Mouse (Mus musculus) bone marrow, adult 2 months (tissue): Measurements from ENCODE around the gene Mpc1. TPM values are rescaled to one million over a fixed set of nuclear protein-coding genes. Genes with fewer than 3 reads are reported as not detected.
"Not testable (repeated sequence)": the region's sequence is repeated elsewhere in the genome, so short reads cannot be mapped to it uniquely, and the experiment has no call there.

Experiments
- H3K27ac ChIP-seq: fragments of 200-500 bp; 2 replicates; pipeline ENCODE4 v1.5.1; 2012; ENCODE audit warnings: low read depth, mild to moderate bottlenecking, control low read depth, inconsistent platforms, low read length; ENCODE audit not compliant: control insufficient read depth, poor library complexity, insufficient read depth
- H3K4me1 ChIP-seq: fragments of 200-500 bp; 2 replicates; pipeline ENCODE4 v1.6.1; 2011; ENCODE audit warnings: low read length; ENCODE audit not compliant: control insufficient read depth, insufficient read depth
- H3K4me3 ChIP-seq: fragments of 200-500 bp; replicated peaks from 2 replicates; pipeline ENCODE3; 2011; ENCODE audit warnings: mild to moderate bottlenecking, low read depth, low read length, control low read depth; ENCODE audit not compliant: control insufficient read depth
- CTCF ChIP-seq: fragments of 200-500 bp; IDR thresholded peaks from 2 replicates; pipeline ENCODE4 v1.5.1; 2011; ENCODE audit warnings: low read length, control low read depth; ENCODE audit not compliant: control insufficient read depth, insufficient read depth
- POLR2A ChIP-seq: fragments of 200-500 bp; IDR thresholded peaks from 2 replicates; pipeline ENCODE4 v1.6.1; 2011; ENCODE audit warnings: low read depth, mild to moderate bottlenecking, control low read depth, low read length, borderline replicate concordance; ENCODE audit not compliant: control insufficient read depth
- WGBS: fragments of 180-500 bp; shearing (Covaris S2); methylation state at CpG from one replicate; pipeline ENCODE4 v1.1.7; 2018; 5-methylcytosine and 5-hydroxymethylcytosine counted together
- polyA plus RNA-seq: library from polyadenylated mRNA; stranded (reverse); fragments of >200 nt; gene quantifications from 2 replicates; pipeline ENCODE4 v1.2.4, GENCODE M21; 2011; ENCODE audit warnings: low replicate concordance; ENCODE audit not compliant: missing spikeins, insufficient read depth, insufficient read length

The Mpc1 gene
- polyA plus RNA-seq, 1 experiment = 40.1 TPM

- Histone ChIP-seq H3K27ac (no peak overlapping the region), H3K4me3 (no peak overlapping the region), H3K4me1 (no peaks in the 10 kb centered on the region; the same call in 1 of the 2 replicates)
- no peak for TF ChIP-seq POLR2A
- no peak for TF ChIP-seq CTCF
- WGBS = 65% methylated on average over 4 of the region's 4 CpGs
Measured at GRCm38 (mm10) chr17:8301515-8301914, 18.8 kb downstream of the Mpc1 start.

GRCm38 (mm10) chr17:8302772-8303438 is 20.2 kb downstream of the Mpc1 start:
- H3K4me1 ChIP-seq = no peaks in the 10 kb centered on the region; the same call in 1 of the 2 replicates
- 41% methylated on average over 7 of the region's 7 CpGs for WGBS
- TF ChIP-seq POLR2A (no peak), CTCF (no peak)

GRCm38 (mm10) chr17:8303671-8304070 is 21.0 kb downstream of the Mpc1 start:
- 82% methylated on average over 5 of the region's 5 CpGs for WGBS
- Histone ChIP-seq H3K4me1 (no peaks in the 10 kb centered on the region; the same call in 1 of the 2 replicates), H3K4me3 (no peak overlapping the region), H3K27ac (no peak overlapping the region)
- TF ChIP-seq POLR2A (no peak), CTCF (no peak)

More at GRCm38 (mm10) chr17:8302772-8303438, 20.2 kb downstream of the Mpc1 start:
- Histone ChIP-seq H3K27ac (no peak overlapping the region), H3K4me3 (no peak overlapping the region)

GRCm38 (mm10) chr17:8305801-8306200 is 23.1 kb downstream of the Mpc1 start:
- Histone ChIP-seq H3K27ac (no peak overlapping the region), H3K4me3 (no peak overlapping the region), H3K4me1 (no peaks in the 10 kb centered on the region; the same call in 1 of the 2 replicates)
- TF ChIP-seq CTCF = 0 out of 2 replicates have a peak, but pooled peaks have one; percentile 22
- no peak for TF ChIP-seq POLR2A
- 57% methylated on average over 3 of the region's 3 CpGs for WGBS

- peaks cover 4% of the 10 kb centered on the region for H3K4me1 ChIP-seq
- TF ChIP-seq CTCF = no peak
- TF ChIP-seq POLR2A = peak; percentile 20; the same call in 1 of the 2 replicates
- under 1% methylated on average over 54 of the region's 54 CpGs for WGBS
- H3K4me3 ChIP-seq = peak within 1 kb of the TSS; percentile 98
- H3K27ac ChIP-seq = peak within 1 kb of the TSS; percentile 83
Measured at GRCm38 (mm10) chr17:8310838-8311614, 28.3 kb downstream of the Mpc1 start, which contains the start of gene Sft2d1. Gene Sft2d1, plus strand, starts transcription at chr17:8311102.

GRCm38 (mm10) chr17:8311751-8312150 is 29.0 kb downstream of the Mpc1 start:
- H3K27ac ChIP-seq = no peak overlapping the region
- no peak for TF ChIP-seq POLR2A
- no peak for TF ChIP-seq CTCF
- H3K4me1 ChIP-seq = peaks cover 4% of the 10 kb centered on the region
- 8% methylated on average over 3 of the region's 3 CpGs for WGBS
- H3K4me3 ChIP-seq = peak overlapping the region; percentile 75

GRCm38 (mm10) chr17:8313976-8314375 is 31.3 kb downstream of the Mpc1 start:
- no peak for TF ChIP-seq CTCF
- no peak for TF ChIP-seq POLR2A
- Histone ChIP-seq H3K4me3 (no peak overlapping the region), H3K27ac (no peak overlapping the region), H3K4me1 (peaks cover 4% of the 10 kb centered on the region)
- WGBS = 66% methylated on average over 3 of the region's 3 CpGs

GRCm38 (mm10) chr17:8316251-8316650 is 33.5 kb downstream of the Mpc1 start:
- WGBS = 79% methylated on average over 1 of the region's 1 CpGs
- no peak overlapping the region for H3K27ac ChIP-seq
- H3K4me3 ChIP-seq = no peak overlapping the region
- TF ChIP-seq POLR2A = no peak
- peak; percentile 21; the same call in 1 of the 2 replicates for TF ChIP-seq CTCF
- peaks cover 4% of the 10 kb centered on the region for H3K4me1 ChIP-seq

- WGBS = 93% methylated on average over 10 of the region's 11 CpGs
- H3K4me1 ChIP-seq, H3K27ac ChIP-seq, H3K4me3 ChIP-seq: not testable (repeated sequence)
Measured at GRCm38 (mm10) chr17:8326877-8327276, 44.2 kb downstream of the Mpc1 start.
